Mouse (Mus musculus) liver, embryonic 18 days (tissue): ENCODE results near the gene Rpl34. TPM values are rescaled to one million over a fixed set of nuclear protein-coding genes. Genes with fewer than 3 reads are reported as not detected.

Source experiments
- polyA plus RNA-seq: library from polyadenylated mRNA; depleted of rRNA; stranded (reverse); fragments of >200 nt; gene quantifications from 2 replicates; pipeline ENCODE4 v1.2.3, GENCODE M21; 2012; rRNA removed

Gene Rpl34
- polyA plus RNA-seq = 1,219 and 1,251 TPM in 2 replicates

GRCm38 (mm10) chr3:130730189-130730653 is at the start of gene Rpl34:
Gene Rpl34 (minus strand): TSS chr3:130730398.

GRCm38 (mm10) chr3:130708967-130709924 is 21.0 kb downstream of the Rpl34 start, which contains the start of gene Ostc:
Gene Ostc (minus strand): TSS chr3:130709444.

Other genes with a start within 250 kb of the Rpl34 start
- gene Etnppl, start 113.0 kb downstream of the Rpl34 start, polyA plus RNA-seq = 15.4 and 18.4 TPM in 2 replicates
- gene Ostc, start 21.0 kb downstream of the Rpl34 start, polyA plus RNA-seq = 172 TPM in 2 replicates